Mouse (Mus musculus) hematopoietic stem cell, adult 5-6 weeks (primary cell): ENCODE measurements around the gene Faf2. TPM values are rescaled to one million over a fixed set of nuclear protein-coding genes. Genes with fewer than 3 reads are reported as not detected.

Experiments
- ATAC-seq, 2 experiments: fragments of 125-278 bp in 1 of 2; replicated peaks in 1 of 2; 2 replicates each; pipeline ENCODE4 v1.8.0; 2016 to 2017; ENCODE audit warnings: inconsistent platforms in 2 of 2, mild to moderate bottlenecking in 2 of 2, moderate number of reproducible peaks in 2 of 2, low read depth in 1 of 2, moderate TSS enrichment in 1 of 2; ENCODE audit not compliant: low FRiP score in 2 of 2, poor library complexity in 2 of 2, severe bottlenecking in 2 of 2, insufficient read depth in 1 of 2, low TSS enrichment in 1 of 2
- total RNA-seq: library from RNA; stranded (forward); fragments of 172-1452, 232-1000 nt; gene quantifications from 2 replicates; pipeline ENCODE4 v1.2.3, GENCODE M21; 2017

Gene Faf2
- total RNA-seq, 1 experiment from 2014 or later = 51.6 TPM

DNA sequence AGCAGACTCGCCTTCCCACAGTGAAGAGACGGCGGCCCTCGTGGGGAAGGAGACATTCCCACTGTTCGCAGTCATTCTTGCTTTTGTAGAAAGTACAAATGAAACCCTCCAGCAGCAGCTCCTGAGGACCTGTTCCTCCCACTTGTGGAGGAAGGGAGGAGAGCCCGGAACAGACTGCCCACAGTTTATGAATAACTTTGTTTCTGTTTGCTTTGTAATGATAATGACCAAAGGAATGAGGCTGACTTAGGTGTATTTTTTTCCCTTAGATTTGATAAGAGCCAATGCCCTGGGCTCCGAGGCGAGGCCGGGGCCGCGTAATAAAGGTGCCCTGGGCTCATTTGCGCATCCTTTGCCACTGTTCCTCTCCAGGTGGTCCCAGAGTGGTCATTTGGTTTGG is 39.8 kb downstream of the Faf2 start:
- ATAC-seq = no peak

DNA sequence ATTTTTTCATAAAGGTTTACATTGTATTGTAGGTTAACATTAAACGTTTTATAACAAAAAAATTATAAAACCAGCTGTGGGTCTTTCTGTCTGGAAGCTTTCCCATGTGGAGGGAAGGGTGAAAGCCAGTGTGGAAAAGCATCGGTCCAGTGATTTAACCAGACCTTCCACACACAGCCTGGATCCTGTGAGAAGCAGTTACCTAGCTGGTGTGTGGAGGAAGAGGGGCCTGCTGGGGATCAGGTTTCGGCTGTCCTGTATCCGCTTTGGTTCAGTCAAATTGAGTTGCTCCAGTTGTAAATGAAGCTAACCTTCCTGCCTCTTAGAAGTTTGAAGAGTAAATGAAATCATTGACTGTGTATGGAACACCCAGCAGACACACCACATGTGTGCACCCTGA is 42.4 kb downstream of the Faf2 start:
- ATAC-seq = no peak

DNA sequence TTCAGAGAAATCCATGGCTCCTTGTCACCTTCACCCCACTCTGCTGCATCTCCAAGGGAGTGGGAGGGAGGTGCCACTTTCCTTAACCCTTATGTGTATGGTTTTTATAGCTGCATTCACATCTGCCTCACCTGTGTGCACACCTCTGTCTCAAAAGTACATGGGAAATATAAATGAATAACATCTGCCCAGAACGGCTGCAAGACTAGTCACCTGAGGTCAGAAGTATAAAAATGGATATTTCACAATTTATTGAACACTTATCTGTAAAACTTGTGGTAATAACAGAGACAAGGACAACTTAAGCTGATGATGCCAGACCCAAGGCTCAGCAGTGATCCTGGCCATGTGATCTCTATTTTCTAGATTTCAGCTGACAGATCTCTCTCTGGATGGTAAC is 42.9 kb downstream of the Faf2 start:
- no peak for ATAC-seq

DNA sequence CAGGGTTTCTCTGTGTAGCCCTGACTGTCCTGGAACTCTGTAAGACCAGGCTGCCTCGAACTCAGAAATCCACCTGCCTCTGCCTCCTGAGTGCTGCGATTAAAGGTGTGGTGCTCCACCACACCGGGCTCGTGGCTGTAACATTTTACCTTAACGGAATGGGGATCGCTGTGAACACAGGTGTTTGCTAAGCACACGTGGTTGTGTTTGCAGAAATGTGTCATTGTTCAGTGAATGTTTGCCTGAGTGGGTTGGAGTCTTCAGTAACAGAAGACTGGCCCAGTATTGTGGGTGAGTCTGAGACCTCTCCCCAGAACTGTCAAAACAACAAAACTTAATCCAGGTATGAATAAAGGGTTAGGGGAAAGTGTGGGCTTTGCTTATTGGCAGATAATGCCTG is 43.5 kb downstream of the Faf2 start:
- ATAC-seq = no peak

DNA sequence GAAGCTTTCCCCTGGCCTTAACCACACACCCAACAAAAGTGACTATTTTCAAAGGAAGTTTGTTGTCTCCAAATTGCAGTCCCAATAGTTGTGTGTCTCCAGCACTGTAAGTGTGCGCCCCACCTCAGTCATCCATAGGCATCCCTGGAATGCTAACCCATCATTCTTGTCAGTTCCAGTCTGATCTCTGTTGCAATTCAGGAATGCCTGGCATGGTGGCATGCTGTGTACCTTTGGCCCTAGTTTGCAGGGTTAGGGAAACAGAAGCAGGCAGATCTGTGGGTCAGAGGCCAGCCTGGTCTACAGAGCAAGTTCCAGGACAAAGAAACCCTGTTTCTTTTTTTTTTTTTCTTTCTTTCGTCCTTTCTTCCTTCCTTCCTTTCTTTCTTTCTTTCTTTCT is 48.9 kb downstream of the Faf2 start:
- ATAC-seq = no peak

DNA sequence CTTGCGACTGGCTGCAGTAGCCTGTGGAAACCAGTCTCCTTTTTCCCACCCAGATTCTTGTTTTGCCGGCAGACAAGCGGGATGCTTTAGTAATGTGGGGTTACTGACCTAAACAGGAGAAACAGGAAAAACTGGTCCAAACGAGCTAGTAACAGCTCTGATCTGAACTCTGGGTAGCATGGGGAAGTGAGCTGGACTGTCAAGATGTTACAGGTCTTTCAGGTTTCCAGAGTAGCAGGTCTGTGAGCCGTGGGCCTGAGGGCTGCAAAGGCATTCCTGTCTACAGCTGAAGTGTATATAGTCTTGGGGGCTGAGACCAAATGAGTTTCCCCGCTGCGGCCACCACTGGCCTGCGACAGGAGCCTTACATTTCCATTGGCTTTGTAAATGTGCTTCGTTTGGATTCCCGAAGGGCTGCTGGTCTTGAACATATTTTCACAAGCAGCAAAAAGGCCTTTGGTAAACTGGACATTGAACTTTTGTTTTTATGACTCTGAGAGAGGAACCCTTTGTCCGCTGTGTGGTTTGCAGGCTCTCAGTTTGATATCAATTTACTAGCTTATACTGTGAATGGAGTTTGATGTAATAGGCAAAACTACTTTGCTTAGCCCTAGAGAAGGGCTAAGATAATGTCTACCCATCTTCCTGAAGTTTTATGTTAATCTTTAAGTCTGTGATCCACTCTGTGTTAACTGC is 54.5 kb downstream of the Faf2 start:
- no peak for ATAC-seq

DNA sequence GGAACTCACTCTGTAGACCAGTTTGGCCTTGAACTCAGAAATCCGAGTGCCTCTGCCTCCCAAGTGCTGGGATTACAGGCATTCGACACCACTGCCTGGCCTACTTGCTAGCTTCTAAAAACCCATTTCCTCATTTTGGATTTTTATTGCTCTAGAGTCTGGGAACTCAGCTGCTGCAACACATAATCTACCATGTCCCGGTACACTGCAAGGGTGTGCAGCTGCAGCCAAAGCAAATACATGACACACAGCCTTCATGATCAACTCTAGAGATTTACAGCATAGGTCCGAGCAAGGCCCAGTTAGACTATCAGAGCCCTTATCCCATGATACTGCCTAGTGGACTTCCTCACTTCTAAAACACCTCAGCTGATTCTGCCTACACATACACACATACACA is 56.7 kb downstream of the Faf2 start:
- no peak for ATAC-seq

DNA sequence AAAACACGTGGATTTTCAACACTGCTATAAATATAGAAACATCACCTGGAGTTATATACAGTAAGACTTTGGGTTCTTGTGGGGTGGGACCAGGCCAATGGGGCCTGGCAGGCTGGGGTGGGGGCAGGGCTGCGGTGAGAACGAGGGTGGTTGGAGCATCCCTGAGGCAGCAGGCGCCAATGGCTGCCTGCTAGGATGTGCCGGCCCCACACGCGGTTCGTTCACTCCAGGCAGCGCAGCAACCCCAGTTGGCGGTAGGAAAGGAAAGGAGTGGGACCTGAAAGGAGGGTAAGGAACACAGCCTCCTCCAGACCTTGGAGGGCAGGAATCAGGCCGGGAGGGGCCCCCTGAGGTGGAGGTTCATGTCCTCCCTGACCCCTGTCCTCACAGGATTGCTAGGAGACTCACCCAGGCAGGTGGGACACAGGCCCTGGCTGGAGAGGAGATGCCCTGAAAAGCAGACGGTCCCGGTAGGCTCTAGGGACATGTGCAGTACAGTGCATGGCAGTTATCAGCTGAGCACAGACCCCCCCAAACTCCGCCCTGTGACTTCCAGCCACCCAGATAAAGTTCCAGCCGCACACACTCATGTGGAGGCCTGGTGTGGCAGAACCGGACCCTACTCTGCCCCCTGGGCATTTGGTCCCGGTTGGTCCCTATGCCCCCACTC is 58.7 kb downstream of the Faf2 start:
- ATAC-seq = no peak

DNA sequence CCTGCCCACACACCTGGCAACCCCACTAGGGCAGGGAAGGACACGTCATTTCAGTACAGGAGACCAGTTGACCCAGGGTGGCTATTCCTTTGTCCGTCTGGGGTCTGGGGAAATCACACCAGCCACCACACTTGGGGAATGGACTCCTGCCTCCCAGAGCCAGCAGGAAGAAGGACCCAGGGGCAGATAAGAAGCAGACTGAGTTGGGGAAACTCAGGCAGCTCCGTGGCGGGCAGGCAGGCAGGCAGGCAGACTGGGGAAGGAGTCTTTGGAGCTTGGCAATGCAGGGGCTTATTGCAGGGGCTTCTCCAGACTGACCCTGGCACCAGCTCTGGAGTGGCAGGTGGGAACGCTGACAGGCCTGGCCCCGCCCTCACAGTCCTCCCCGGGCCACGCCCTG is 59.7 kb downstream of the Faf2 start:
- ATAC-seq = no peak

DNA sequence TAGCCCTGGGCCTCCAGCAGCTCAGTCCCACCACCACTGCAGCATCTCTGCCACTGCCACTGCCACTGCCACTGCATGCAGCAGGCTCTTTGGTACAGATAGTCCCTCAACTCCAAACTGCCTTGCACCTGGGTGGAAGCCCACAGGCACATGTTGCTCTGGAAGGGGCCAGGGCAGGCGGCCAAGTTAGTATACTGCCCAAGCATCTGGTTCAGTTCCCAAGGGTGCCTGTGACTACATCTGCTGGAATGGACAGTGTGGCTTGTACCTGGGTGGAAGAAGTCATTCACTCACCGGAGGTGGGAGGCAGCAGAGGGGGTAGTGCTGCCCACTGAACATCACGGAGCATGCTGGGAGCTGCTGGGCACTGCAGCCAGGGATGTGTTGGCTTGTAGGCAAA is 61.7 kb downstream of the Faf2 start:
- ATAC-seq = no peak

DNA sequence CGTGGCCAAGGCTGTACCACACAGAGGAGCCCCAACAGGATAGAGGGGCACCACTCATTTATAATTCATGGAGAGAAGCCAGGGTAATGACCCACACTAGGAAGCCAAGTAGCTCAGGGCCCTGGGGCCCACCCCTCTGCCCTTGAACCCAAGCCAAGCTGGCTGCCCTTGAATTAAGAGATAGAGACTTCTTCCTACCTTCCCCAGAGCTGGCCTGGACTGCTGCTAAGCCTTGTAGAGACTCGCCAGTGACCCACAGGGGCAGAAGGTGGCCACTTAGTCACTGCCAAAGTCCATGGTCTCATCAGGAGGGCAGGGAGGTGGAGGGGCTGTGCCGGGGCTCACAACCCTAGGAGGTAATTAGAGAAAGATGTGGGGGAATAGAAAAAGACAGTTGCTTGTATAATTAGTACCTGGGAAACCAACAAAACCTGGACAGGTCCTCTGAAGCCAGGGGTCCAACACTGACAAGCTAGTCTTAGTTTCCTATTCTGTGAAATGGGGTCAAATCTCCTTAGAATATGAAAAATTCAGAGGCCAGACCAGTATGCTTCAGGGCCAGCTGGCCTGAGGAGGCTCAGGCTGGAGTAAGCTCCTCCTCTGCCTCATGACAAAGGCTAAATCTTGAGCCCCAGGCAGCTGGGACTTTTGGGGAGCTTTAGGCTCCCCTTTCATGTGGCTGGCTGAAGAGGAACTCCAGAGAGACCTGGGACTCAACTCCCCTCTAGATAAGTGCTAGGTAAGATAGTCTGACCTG is 62.7 kb downstream of the Faf2 start:
- no peak for ATAC-seq

DNA sequence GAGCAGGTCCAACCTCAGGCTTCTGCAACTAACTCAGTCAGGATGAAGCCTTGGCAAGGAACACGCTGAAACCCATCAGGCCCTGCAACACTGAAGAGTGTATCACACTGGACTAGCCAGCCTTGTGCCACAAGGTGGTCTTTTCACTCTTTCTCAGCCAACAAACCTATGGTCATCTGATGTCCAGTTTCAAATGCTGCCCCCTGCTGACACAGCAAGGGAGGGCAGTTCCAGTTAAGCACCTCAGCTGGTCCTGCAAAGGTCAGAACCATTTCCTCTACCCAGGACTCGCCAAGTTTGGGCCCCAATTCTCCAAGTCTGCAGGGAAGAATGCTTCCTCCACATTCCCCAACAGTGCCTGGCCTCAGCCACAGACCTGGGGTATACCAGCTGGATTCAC is 63.6 kb downstream of the Faf2 start:
- no peak for ATAC-seq

DNA sequence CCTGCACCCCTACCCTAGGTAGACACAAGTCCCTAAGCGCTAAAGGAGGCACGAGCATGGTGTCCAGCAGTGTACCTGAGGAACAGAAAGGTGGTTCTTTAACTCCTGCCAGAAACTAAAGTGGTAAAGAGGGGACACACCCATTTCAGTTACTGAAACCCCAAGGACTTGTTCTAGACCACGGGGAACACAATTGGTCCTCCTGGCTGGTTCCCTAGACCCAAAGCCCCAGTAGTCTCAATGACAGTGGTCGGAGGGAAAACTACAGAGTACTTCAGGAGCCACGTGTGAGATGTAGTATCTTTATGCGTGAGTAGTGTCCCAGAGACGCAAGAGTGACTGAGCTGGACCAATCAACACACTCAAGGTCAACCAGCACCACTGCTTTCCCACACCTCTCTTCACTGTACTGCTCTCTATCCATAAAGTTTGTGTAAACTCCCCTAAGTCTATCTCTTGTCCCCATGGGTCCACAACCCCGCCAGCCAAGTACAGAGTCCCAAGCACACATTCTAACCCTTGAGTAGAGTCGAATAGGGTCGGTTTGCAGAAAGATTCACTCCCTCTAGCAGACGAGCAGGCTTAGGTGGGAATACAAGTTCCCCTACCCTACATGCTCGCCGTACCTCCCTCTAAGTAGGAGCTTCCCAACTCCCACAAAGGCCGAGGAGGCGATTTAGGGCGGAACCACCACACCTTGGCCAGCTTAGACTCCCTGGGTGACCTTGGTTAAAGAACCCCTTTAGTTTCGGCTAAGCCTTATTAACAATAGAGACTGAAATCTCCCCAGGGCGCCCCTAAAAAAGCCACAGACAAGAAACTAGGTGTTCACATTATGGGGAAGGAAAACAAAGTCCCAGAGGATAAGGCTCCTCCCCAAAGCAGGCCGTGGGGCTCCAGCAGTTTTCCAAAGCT is 64.8 kb downstream of the Faf2 start:
- ATAC-seq = no peak

DNA sequence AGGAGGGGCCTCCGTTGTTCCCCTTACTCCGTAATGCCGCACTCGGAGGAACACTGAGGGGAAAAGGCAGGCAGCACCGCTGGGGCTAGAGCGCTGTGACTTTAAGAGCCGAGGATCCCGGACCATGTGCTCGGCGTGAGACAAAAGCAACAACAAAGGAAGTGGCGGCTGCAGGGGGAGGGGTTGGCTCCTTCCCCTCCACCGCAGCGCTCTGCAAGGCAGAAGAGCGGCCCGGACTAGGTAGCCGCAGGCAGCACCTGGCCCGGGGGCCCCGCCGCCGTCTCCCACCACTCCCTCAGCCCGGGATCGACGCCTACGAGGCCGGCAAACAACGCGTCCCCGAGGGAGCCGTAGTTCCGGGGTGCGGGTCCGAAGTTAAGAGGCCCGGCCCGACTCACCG is 65.5 kb downstream of the Faf2 start:
- ATAC-seq = peak; percentile 63 to 72

DNA sequence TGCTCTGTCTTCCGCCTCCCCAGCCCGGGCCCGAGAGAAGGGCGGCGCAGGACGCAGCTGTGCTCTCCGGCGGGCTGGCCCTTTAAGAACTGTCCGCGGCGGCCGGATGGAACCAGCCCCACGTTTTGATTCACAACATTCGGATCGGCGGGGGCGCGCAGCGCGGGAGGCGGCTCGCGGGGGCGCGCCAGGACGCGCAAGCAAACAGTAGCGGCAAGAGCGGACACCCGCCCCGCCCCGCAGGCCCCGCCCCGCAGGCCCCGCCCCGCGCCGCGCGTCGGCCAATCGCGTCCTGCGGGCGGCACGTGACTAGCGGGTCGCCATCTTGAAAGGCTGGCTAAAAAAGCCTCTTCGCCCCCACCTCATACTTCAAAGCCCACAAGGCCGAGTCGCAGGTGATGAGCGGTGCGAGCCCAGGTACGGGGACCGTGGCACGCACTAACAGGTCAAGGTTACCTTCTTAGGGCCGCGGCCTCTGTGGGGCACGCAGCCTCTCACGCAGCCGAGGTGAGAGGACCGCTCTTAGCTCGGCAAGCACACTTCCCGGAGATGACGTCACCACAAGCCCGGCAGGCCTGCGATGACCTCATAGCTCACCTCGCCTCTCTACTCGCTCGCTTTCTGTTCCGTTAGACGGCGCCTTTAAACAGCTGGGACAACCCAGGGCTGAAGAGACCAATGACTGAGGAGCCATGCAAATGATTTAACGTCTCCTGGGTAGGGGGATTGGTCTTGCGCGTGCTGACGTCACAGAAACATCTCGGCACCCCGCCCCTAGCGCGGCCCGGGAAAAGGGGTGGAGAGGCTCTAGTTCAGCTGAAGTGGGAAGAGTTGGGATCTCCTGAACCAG is 66.2 kb downstream of the Faf2 start:
- ATAC-seq = peak; percentile 75 to 76

DNA sequence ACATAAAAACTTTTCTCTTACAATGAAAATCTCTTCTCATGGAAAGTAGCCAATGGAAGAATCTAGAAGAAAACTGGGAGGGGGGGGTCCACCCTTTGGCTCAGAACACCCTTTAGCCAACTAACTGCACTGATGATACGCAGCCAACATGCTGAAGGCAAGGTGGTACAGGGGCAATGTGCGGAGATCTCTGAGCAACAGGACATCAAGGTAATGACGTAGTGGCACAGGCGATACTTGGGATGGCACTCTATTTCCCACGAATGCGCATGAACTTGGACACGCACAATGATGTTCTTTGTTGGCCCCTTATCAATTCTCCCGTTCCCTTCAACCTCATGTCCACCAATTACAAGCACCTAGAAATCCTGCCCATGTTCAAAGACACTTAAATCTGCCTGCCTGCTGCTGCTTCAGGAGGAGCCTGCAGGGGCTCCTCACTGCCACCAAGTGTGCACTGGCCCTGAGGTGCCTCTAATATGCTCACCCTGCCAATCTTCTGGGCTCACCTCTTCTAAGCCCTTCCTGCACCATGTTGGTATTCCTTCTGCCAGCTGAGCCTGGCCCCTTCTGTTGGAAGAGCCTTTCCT is 68.7 kb downstream of the Faf2 start:
- no peak for ATAC-seq
